Mouse (Mus musculus) bone marrow, adult 2 months (tissue): Measurements from ENCODE around the gene Fbxl5.

Experiments used
- CTCF ChIP-seq: fragments of 200-500 bp; IDR thresholded peaks from 2 replicates; pipeline ENCODE4 v1.5.1; 2011; ENCODE audit warnings: low read length, control low read depth; ENCODE audit not compliant: control insufficient read depth, insufficient read depth
- POLR2A ChIP-seq: fragments of 200-500 bp; IDR thresholded peaks from 2 replicates; pipeline ENCODE4 v1.6.1; 2011; ENCODE audit warnings: low read depth, mild to moderate bottlenecking, control low read depth, low read length, borderline replicate concordance; ENCODE audit not compliant: control insufficient read depth

DNA sequence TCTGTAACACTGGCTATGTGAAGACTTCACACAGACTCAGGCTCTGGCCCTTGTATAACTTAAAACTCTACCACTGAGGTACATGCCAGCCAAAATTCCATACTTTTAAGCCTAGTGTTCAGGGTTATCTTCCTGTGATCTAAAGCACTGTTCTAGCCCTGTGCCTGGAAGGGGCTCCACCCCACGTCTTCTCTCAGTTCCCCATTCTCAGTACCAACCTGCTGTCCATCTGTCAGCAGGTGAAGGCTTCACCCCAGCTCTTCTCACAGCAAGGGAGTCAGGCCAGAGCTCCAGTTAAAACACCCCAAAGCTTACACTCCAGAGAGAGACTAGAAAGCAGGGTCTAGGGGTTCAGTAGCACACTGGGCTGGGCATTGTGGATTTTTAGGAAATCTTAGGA, 24.2 kb upstream of the Fbxl5 start:
- no peak for TF ChIP-seq POLR2A
- no peak for TF ChIP-seq CTCF
